Mouse (Mus musculus): Measurements from ENCODE around the gene Dph2.

DNA sequence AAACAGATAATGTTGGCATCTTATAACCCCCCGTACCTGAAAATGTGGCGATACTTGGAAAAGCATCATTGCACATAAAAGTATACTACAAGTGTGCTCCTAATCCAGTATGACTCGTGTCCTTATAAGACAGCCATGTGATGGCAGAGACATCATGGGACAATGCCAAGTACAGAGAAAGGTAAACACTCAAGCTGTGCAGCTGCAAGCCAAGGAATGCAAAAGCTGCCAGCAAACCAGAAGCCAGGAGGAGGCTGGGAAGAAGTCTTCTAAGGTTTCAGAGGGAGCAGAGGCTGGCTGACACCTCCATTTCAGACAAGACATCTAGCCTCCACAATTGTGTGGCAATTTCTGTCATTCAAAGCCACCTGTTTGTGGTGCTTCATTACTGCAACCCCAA is 14.4 kb upstream of the Dph2 start:
- no peak for TF ChIP-seq CTCF (IDR thresholded peaks at IDR 0.05; ENCODE audit: low read depth, low read length)
- TF ChIP-seq POLR2A (IDR thresholded peaks at IDR 0.05; ENCODE audit: extremely low read depth, insufficient read depth, low read length), result no peak
